Mouse (Mus musculus): ENCODE data around the gene Ipo5. TPM values are rescaled to one million over a fixed set of nuclear protein-coding genes. Genes with fewer than 3 reads are reported as not detected.

Gene Ipo5
- 123 and 133 TPM in 2 replicates for polyA plus RNA-seq (2014; fragmentation: Nextera tagmentation; extraction: Ambion mirVana)

DNA sequence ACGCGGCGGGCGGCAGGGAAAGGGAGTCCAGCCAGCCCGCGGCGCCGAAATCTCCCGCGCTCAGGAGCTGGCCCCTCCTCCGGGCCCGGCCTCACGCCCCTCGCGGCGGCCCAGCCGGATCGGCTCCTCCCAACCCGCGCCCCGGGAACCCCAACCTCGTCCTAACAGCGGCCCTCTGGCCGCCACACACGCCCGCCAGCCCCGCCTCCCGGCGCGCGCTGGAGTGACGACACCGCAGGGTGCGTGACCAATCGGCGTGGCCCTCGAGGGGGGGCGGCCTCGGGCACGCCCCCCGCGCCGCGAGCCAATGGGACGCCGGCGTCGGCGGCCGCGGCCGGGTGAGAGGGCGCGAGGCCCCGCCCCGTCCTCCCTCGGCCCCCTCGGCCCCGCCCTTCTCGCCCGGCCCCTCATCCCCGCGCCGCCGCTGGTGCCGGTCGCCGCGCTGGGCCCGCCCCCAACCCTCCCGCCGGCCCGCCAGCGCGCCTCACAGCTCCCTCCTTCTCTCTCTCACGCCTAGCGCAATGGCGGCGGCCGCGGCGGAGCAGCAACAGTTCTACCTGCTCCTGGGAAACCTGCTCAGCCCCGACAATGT is at the start of gene Ipo5:
Gene Ipo5 (plus strand): TSS at position 492 of the 592 bp plus-strand sequence.
- Histone ChIP-seq H3K27ac (ENCODE audit: low read depth) (peak within 1 kb of the TSS; percentile 90), H3K4me1 (replicated peaks; ENCODE audit: control insufficient read depth, insufficient read depth, low read length) (peaks cover 15% of the 10 kb centered on the region), H3K36me3 (ENCODE audit: control insufficient read depth, insufficient read depth, low read length) (no peaks in the 10 kb centered on the region), H3K9me3 (ENCODE audit: control insufficient read depth, low read length) (no peaks in the 10 kb centered on the region), H3K27me3 (replicated peaks; ENCODE audit: control insufficient read depth, insufficient read depth, low read length) (no peaks in the 10 kb centered on the region), H3K4me2 (ENCODE audit: low read length) (peak within 1 kb of the TSS; percentile 66), H3K4me3 (ENCODE audit: low read depth, low read length) (peak within 1 kb of the TSS; percentile 78), H3K9ac (ENCODE audit: low read length) (peak within 1 kb of the TSS; percentile 89)
- WGBS: 1% methylated on average over 71 of the region's 83 CpGs
- DNase-seq (ENCODE audit: low spot score): peak; percentile 95
- peak; percentile 98 for ATAC-seq (replicated peaks; ENCODE audit: low FRiP score, low TSS enrichment, low read depth)

- 88% methylated on average over 3 of the region's 3 CpGs for WGBS
- no peaks in the 10 kb centered on the region for H3K27me3 ChIP-seq (replicated peaks; ENCODE audit: control insufficient read depth, insufficient read depth, low read length)
- no peak for DNase-seq (ENCODE audit: low spot score)
- H3K36me3 ChIP-seq (ENCODE audit: control insufficient read depth, insufficient read depth, low read length): no peaks in the 10 kb centered on the region
- H3K4me2 ChIP-seq (ENCODE audit: low read length): no peak overlapping the region
- no peak for ATAC-seq (replicated peaks; ENCODE audit: low FRiP score, low TSS enrichment, low read depth)
- H3K4me1 ChIP-seq (replicated peaks; ENCODE audit: control insufficient read depth, insufficient read depth, low read length): no peaks in the 10 kb centered on the region
- H3K4me3 ChIP-seq (ENCODE audit: low read depth, low read length): no peak overlapping the region
- H3K9me3 ChIP-seq (ENCODE audit: control insufficient read depth, low read length): peaks cover under 1% of the 10 kb centered on the region; the same call in 1 of the 2 replicates
- H3K9ac ChIP-seq (ENCODE audit: low read length): no peak overlapping the region
- H3K27ac ChIP-seq (ENCODE audit: low read depth): no peak overlapping the region
Measured at GRCm38 (mm10) chr14:120863205-120863604, 47.8 kb upstream of the Ipo5 start.

GRCm38 (mm10) chr14:120864896-120865295 is 46.1 kb upstream of the Ipo5 start:
- Histone ChIP-seq H3K27ac (ENCODE audit: low read depth) (no peak overlapping the region), H3K4me2 (ENCODE audit: low read length) (no peak overlapping the region), H3K9me3 (ENCODE audit: control insufficient read depth, low read length) (no peaks in the 10 kb centered on the region), H3K9ac (ENCODE audit: low read length) (no peak overlapping the region), H3K4me1 (replicated peaks; ENCODE audit: control insufficient read depth, insufficient read depth, low read length) (no peaks in the 10 kb centered on the region), H3K27me3 (replicated peaks; ENCODE audit: control insufficient read depth, insufficient read depth, low read length) (no peaks in the 10 kb centered on the region), H3K36me3 (ENCODE audit: control insufficient read depth, insufficient read depth, low read length) (no peaks in the 10 kb centered on the region), H3K4me3 (ENCODE audit: low read depth, low read length) (no peak overlapping the region)
- no peak for DNase-seq (ENCODE audit: low spot score)
- 84% methylated on average over 4 of the region's 4 CpGs for WGBS
- ATAC-seq (replicated peaks; ENCODE audit: low FRiP score, low TSS enrichment, low read depth): no peak

- H3K27me3 ChIP-seq (replicated peaks; ENCODE audit: control insufficient read depth, insufficient read depth, low read length): no peaks in the 10 kb centered on the region
- no peaks in the 10 kb centered on the region for H3K4me1 ChIP-seq (replicated peaks; ENCODE audit: control insufficient read depth, insufficient read depth, low read length)
- H3K27ac ChIP-seq (ENCODE audit: low read depth): no peak overlapping the region
- H3K4me2 ChIP-seq (ENCODE audit: low read length): no peak overlapping the region
- 0 out of 2 replicates have a peak, but pooled peaks cover 2% of the 10 kb centered on the region for H3K9me3 ChIP-seq (ENCODE audit: control insufficient read depth, low read length)
- DNase-seq (ENCODE audit: low spot score): no peak
- H3K4me3 ChIP-seq (ENCODE audit: low read depth, low read length): no peak overlapping the region
- no peak for ATAC-seq (replicated peaks; ENCODE audit: low FRiP score, low TSS enrichment, low read depth)
- H3K9ac ChIP-seq (ENCODE audit: low read length): no peak overlapping the region
- WGBS: 95% methylated on average over 8 of the region's 8 CpGs
- H3K36me3 ChIP-seq (ENCODE audit: control insufficient read depth, insufficient read depth, low read length): no peaks in the 10 kb centered on the region
Measured at GRCm38 (mm10) chr14:120866573-120866972, 44.5 kb upstream of the Ipo5 start.

DNA sequence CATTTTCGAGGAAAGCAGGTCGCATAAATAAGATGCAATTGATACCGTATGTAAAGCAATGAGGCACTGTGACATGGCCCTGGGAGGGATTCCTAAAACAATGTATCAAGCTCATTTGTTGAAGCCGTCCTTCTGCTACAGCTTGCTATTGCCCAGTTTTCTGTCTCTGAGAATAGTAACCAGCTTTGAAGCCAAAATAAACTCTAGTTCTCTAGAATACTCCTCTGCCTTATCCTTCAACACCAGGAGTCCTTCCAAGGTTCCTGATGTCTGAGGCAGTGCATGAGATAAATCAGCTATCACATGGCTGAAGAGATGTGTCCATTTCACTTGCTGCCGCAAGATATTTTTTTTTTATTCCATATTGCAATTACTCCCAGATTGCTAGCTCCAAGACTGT is 43.9 kb upstream of the Ipo5 start:
- no peaks in the 10 kb centered on the region for H3K27me3 ChIP-seq (replicated peaks; ENCODE audit: control insufficient read depth, insufficient read depth, low read length)
- DNase-seq (ENCODE audit: low spot score) (no peak), ATAC-seq (replicated peaks; ENCODE audit: low FRiP score, low TSS enrichment, low read depth) (no peak)
- no peaks in the 10 kb centered on the region for H3K36me3 ChIP-seq (ENCODE audit: control insufficient read depth, insufficient read depth, low read length)
- no peak overlapping the region for H3K4me3 ChIP-seq (ENCODE audit: low read depth, low read length)
- no peaks in the 10 kb centered on the region for H3K4me1 ChIP-seq (replicated peaks; ENCODE audit: control insufficient read depth, insufficient read depth, low read length)
- no peak overlapping the region for H3K4me2 ChIP-seq (ENCODE audit: low read length)
- H3K9me3 ChIP-seq (ENCODE audit: control insufficient read depth, low read length): 0 out of 2 replicates have a peak, but pooled peaks cover 2% of the 10 kb centered on the region
- WGBS: 92% methylated on average over 5 of the region's 5 CpGs
- H3K27ac ChIP-seq (ENCODE audit: low read depth): no peak overlapping the region
- H3K9ac ChIP-seq (ENCODE audit: low read length): no peak overlapping the region

DNA sequence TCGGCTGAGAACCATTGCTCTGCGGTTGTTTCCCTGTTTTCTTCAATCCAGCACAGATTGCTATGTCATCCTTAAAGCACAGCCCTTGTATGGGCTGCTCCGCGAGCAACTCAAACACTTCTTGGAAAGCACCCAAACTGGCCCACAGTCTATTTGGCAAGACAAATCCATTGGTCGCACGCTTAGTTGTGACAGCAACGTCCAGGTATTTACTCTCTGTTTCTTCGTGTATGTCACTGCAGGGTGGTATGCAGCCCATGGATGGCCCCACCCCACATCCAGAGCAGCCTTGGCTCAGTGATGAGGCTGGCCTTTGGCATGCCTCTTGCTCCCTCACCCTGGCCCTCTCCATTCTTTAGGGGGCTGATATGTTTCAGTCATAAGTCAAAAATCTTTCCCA is 42.5 kb upstream of the Ipo5 start:
- H3K27ac ChIP-seq (ENCODE audit: low read depth): no peak overlapping the region
- WGBS: 54% methylated on average over 8 of the region's 8 CpGs

GRCm38 (mm10) chr14:120870736-120871135 is 40.3 kb upstream of the Ipo5 start:
- ATAC-seq (replicated peaks; ENCODE audit: low FRiP score, low TSS enrichment, low read depth) (no peak), DNase-seq (ENCODE audit: low spot score) (no peak)
- Histone ChIP-seq H3K27ac (ENCODE audit: low read depth) (no peak overlapping the region), H3K4me3 (ENCODE audit: low read depth, low read length) (no peak overlapping the region), H3K9me3 (ENCODE audit: control insufficient read depth, low read length) (0 out of 2 replicates have a peak, but pooled peaks cover 2% of the 10 kb centered on the region), H3K9ac (ENCODE audit: low read length) (no peak overlapping the region), H3K27me3 (replicated peaks; ENCODE audit: control insufficient read depth, insufficient read depth, low read length) (no peaks in the 10 kb centered on the region), H3K4me1 (replicated peaks; ENCODE audit: control insufficient read depth, insufficient read depth, low read length) (no peaks in the 10 kb centered on the region), H3K36me3 (ENCODE audit: control insufficient read depth, insufficient read depth, low read length) (no peaks in the 10 kb centered on the region), H3K4me2 (ENCODE audit: low read length) (no peak overlapping the region)
- 86% methylated on average over 5 of the region's 5 CpGs for WGBS

More for the DNA sequence above, 42.5 kb upstream of the Ipo5 start:
- Histone ChIP-seq H3K9ac (ENCODE audit: low read length) (no peak overlapping the region), H3K4me3 (ENCODE audit: low read depth, low read length) (no peak overlapping the region), H3K4me1 (replicated peaks; ENCODE audit: control insufficient read depth, insufficient read depth, low read length) (no peaks in the 10 kb centered on the region), H3K27me3 (replicated peaks; ENCODE audit: control insufficient read depth, insufficient read depth, low read length) (no peaks in the 10 kb centered on the region), H3K36me3 (ENCODE audit: control insufficient read depth, insufficient read depth, low read length) (no peaks in the 10 kb centered on the region), H3K9me3 (ENCODE audit: control insufficient read depth, low read length) (0 out of 2 replicates have a peak, but pooled peaks cover 2% of the 10 kb centered on the region), H3K4me2 (ENCODE audit: low read length) (no peak overlapping the region)
- ATAC-seq (replicated peaks; ENCODE audit: low FRiP score, low TSS enrichment, low read depth): no peak
- DNase-seq (ENCODE audit: low spot score): no peak

- 89% methylated on average over 7 of the region's 7 CpGs for WGBS
- Histone ChIP-seq H3K9ac (ENCODE audit: low read length) (no peak overlapping the region), H3K4me1 (replicated peaks; ENCODE audit: control insufficient read depth, insufficient read depth, low read length) (no peaks in the 10 kb centered on the region), H3K27ac (ENCODE audit: low read depth) (no peak overlapping the region), H3K27me3 (replicated peaks; ENCODE audit: control insufficient read depth, insufficient read depth, low read length) (no peaks in the 10 kb centered on the region), H3K36me3 (ENCODE audit: control insufficient read depth, insufficient read depth, low read length) (no peaks in the 10 kb centered on the region), H3K4me2 (ENCODE audit: low read length) (no peak overlapping the region), H3K9me3 (ENCODE audit: control insufficient read depth, low read length) (0 out of 2 replicates have a peak, but pooled peaks cover 2% of the 10 kb centered on the region), H3K4me3 (ENCODE audit: low read depth, low read length) (no peak overlapping the region)
- DNase-seq (ENCODE audit: low spot score) (no peak), ATAC-seq (replicated peaks; ENCODE audit: low FRiP score, low TSS enrichment, low read depth) (0 out of 2 replicates have a peak, but pooled peaks have one; percentile 40)
Measured at GRCm38 (mm10) chr14:120874397-120874796, 36.6 kb upstream of the Ipo5 start.

DNA sequence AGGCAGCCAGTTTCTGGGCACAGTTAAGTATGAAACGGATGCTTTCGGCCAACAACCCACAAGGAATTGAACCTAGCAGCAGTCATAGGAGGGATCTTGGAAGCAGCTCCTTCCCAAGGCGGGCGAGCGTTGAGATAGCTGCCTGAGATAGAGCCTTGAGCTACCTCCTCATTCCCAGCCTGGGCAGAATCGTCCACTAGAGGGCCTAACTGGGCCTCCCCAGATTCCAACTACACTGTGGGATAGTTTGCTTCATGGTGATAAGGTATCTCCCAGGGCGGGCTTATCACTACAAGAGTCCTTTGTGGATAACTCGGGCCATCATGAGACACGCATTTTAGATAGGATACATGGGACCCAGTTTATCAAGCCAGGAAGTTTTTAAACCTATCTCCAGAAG is 35.9 kb upstream of the Ipo5 start:
- no peaks in the 10 kb centered on the region for H3K9me3 ChIP-seq (ENCODE audit: control insufficient read depth, low read length)
- no peak overlapping the region for H3K27ac ChIP-seq (ENCODE audit: low read depth)
- 68% methylated on average over 9 of the region's 9 CpGs for WGBS
- ATAC-seq (replicated peaks; ENCODE audit: low FRiP score, low TSS enrichment, low read depth) (no peak), DNase-seq (ENCODE audit: low spot score) (no peak)
- no peaks in the 10 kb centered on the region for H3K4me1 ChIP-seq (replicated peaks; ENCODE audit: control insufficient read depth, insufficient read depth, low read length)
- no peaks in the 10 kb centered on the region for H3K36me3 ChIP-seq (ENCODE audit: control insufficient read depth, insufficient read depth, low read length)
- no peak overlapping the region for H3K4me2 ChIP-seq (ENCODE audit: low read length)
- no peaks in the 10 kb centered on the region for H3K27me3 ChIP-seq (replicated peaks; ENCODE audit: control insufficient read depth, insufficient read depth, low read length)
- H3K9ac ChIP-seq (ENCODE audit: low read length): no peak overlapping the region
- H3K4me3 ChIP-seq (ENCODE audit: low read depth, low read length): no peak overlapping the region
